Mouse (Mus musculus) kidney, adult 11 months (tissue): ENCODE data around the gene Map3k7cl.
A peak's percentile ranks its signal among the peaks of the same experiment; 100 is the strongest.

Source experiments
- DNase-seq: peaks from one replicate; pipeline ENCODE4 v3.0.0; 2022

Map3k7cl gene

DNA sequence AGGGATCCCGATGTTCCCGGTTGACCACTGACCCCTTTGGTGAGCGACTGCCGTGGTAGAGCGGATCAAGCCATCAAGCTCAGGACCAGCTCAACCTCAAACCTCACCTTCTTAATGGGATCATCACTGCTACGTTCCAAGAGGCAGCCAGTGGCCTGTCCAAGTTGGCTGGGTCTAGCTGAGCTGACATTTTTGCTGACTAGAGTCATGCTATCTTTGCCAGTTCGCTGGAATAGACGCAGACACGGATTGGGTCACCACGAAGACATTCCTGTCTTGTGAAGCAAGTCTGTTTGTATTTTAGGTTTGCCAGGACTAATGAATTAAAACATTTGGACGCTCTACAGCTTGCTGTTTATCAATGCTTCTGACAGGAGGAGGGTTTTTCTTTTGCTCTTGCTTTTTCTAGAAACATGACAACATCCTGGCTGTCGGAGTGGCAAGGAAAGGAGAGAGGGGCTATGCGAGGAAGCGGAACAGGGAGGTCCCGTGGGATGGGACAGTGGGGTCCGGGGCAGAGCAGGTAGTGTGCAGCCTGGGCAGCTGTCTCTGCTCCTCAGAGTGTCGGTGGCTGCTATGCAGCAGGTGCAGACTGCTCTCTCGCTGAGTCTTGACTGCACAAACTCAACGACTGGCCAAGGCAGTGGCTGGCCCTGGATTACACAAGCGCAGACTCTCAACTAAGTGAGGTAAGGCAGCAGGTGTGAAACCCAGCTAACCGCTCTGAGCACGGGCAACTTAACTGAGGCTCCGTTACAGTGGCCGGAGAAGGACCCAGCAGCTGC lies at the start of gene Map3k7cl:
Gene Map3k7cl, plus strand, starts transcription at position 424 of the 785 bp plus-strand sequence.
- DNase-seq: peak; percentile 80

DNA sequence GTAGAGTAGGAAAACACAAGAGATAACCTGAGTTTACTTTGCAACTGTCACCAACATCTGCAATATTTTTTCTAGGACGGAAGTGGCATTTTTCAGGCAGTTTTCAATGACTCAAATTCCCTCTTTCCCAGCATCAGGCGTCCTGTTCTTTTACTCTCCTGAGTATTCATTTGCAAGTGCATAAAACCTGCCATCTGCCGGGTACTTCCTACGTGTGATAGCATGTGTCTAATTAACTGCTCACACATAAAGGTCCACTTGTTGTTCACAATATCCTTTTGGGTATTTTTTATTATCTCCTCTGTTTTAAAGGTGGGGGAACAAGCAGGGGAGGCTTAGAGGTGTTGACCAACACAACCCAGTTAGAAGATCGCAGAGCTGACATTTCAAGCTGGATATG lies 41.4 kb upstream of the Map3k7cl start:
- no peak for DNase-seq

DNA sequence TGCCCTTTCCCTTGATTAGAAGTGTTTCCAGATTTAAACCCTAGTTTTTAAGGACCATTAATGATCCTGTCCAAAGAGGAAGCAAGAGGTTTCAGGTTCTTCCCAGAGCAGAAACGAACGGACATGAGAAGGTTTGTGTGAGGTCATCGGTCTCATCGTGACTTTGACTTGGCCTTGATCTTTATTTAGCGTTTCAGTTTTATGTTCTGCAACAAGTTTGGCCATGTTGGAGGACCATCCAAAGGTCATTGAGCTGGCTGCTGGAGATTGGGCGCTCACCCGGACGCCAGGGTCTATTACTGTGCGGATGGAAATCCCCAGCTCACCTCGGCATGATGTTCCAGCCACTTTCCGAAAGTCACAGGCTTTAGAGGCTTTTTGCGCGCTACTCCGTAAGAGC lies 40.8 kb upstream of the Map3k7cl start:
- no peak for DNase-seq

DNA sequence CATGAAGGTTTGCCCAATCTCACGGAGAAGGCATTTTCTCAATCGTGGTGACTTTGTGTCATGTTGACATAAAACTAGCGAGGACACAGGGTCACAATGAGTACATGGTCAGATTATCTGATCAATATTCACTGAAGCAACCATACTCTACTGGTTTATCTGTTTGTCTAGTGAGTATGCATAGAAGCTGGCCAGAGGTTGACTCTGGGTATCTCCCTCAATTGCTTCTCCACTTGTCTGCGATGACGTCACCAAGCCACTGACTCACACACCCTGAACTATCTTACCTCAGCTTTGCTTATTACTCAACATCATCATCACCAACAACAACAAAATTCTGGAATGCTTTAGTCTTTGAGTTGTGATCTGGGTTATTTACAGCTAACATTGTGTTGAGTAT lies 28.9 kb upstream of the Map3k7cl start:
- no peak for DNase-seq

DNA sequence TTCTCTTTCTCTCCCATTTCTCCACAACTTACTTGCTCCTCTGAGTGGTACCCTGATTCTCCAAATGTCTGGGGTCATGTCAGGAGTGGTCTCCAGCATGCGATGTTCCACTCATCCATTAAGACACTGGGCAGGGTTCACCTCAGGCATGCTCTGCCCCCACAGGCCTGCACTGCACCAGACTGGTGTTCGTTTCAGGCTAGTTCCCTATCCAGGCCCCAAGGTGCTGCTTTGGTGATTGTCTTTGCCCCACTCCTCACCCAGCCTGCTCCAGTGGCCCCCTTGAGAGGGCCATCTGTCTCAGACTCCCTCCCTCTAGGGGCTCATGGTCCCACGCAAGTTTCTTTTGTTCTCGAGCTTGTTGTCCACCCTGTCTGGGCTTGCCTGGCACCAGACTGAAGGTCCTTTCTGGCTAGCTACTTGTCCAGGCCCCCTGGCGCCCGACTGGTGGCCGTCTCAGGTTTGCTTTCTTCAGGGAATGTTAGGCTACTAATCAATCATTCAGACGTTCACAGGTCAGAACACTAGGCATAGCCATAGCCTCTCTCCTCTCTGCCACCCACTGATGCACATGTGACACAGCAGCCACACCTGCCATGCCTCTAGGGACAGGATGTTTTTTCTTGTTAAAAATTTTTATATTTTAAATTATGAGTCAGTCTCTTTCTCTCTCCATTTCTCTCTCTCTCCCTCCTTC lies 25.4 kb upstream of the Map3k7cl start:
- DNase-seq: no peak

DNA sequence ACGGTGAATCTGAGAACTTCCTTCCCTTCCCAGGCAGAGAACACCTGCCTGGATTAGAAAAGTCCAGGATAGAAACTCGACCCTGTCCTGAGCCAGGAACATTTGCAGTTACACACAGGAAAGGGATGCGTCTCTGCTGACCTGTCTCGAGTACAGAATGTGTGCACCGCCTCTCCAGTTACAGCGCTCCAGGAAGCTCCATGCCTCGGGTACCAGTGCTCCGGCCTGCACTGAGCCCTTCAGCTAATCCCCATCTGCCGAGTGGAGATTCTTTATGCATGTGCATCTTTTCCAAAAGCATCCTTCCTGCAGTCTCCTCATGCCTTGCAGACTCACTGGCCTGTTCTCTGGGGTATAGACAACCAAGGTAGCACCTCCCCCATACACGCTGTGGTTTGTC lies 24.4 kb upstream of the Map3k7cl start:
- no peak for DNase-seq

DNA sequence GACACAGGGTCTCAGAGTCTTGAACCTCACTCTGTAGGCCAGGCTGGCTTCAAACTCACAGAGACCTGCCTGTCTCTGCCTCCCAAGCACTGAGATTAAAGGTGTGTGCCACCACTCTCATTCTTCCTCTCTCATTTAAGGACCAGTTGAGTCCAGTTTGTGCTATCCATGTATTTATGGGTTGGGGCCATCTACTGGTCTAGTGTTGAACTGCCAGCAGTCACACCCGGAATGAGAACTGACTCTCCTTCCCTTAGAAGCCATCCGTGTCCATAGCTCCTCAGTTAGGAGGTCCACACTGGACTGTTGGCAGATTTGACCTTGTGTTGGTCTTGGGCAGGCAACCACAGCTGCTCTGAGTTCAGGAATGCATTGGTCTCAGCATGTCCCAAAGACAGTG lies 4.8 kb upstream of the Map3k7cl start:
- DNase-seq: no peak

DNA sequence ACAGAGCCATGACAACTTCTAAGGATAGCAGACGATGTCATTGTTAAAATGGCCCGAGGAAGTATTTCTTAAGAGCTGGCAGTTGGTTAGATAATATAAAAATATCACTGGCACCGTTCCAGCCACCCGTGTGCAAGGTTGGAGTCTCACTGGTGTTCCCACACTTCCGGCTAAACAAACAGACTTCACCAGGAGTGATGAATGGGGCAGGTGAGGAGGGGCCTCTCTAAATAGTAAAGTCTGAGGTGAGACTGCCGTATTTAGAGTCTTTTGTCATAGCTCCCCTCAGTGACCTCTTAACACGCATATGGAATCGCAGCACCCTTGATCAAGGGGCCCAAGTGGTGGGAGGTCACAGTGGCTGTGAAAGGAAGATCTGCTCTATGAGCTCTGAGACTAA lies 3.2 kb downstream of the Map3k7cl start:
- no peak for DNase-seq

DNA sequence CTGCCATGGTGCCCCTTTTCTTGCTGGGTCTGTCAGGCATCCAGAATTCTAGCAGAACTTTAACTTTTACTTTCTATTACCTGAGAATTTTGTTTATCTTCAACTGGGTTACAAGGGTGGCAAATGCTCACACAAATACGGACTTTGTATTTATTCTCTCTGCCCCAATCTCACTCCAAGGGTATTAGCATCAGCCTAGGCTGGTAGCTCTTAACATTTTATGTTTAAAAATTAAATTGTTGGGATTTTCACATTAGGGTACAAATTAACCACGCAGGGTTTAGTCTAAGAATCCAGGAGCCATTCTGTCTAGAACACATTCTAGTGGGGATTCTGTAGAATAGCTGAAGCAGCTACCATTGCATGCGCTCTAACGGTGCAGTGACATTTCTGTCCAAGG lies 8.4 kb downstream of the Map3k7cl start:
- no peak for DNase-seq

DNA sequence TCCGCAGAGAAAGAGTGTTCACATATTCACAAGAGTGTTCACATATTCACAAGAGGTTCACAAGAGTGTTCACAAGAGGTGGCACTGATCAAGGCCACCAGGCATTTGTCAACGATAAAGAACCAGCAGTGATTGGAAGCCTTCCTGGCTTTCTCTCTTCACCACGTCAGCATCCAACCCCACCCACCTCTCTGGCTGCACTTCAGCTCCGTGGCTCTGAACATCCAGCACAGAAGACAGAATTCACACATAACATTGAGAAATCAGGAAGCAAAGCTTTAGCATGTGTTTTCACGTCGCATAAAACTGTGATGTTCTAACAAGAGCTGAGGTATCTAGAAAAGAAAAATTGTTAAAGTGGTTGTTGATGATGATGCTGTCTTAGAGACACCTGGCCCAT lies 10.4 kb downstream of the Map3k7cl start:
- DNase-seq: no peak

DNA sequence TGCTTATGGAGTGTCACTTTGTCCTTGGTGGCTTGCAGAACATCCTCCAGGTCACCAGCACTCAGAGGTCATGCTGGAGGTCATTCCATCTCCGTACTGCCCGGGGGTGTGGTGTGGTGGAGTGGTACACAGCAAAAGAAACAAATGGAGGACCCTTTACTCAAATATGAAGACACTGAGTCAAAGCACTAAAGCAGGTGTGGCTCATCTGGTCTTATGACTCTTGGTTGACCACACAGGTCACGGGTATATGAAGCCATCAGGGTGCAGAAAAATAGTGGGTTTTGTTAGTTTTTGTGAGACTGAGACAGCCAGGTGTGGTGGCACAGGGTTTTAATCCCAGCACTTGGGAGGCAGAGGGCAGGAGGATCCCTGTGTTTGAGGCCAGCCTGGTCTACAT lies 11.4 kb downstream of the Map3k7cl start:
- DNase-seq: no peak

DNA sequence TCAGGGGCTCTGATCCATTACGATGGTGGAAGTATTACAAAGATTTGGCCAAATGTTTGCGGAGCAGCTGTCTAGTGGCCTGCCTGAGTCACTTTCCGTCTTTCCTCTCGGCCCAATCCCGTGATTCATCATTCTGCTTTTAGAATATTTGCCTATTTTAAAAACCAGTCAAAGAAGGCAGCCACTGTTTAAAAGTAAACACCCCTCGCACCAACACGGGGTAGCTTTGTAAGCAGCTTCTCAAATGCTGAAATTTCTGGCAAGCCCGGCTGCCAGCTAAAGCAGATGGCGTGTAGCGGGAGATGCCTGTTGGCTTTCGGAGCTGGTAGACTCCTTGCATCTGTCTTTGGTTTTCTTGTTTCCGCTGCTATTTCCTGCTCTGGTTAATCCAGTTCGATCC lies 14.4 kb downstream of the Map3k7cl start:
- DNase-seq: no peak

DNA sequence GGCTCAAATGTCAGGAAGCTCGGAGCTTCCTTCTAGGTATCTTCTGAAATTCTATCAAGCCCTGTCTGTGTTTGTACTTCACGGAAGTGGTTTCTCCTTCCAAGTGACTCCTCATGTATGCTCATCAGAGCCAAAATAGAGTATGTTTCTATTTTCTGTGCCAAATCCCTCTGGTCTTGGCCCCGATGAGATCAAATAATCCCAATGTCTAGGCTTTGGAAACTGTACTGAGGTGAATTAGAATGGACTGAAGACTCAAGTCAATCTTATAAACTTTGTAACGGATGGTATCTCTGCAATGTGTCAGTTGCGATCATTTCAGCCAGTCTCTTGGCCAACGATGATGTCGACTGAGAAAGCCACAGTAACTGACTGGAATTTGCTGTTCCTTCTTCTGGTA lies 15.1 kb downstream of the Map3k7cl start:
- DNase-seq: no peak

DNA sequence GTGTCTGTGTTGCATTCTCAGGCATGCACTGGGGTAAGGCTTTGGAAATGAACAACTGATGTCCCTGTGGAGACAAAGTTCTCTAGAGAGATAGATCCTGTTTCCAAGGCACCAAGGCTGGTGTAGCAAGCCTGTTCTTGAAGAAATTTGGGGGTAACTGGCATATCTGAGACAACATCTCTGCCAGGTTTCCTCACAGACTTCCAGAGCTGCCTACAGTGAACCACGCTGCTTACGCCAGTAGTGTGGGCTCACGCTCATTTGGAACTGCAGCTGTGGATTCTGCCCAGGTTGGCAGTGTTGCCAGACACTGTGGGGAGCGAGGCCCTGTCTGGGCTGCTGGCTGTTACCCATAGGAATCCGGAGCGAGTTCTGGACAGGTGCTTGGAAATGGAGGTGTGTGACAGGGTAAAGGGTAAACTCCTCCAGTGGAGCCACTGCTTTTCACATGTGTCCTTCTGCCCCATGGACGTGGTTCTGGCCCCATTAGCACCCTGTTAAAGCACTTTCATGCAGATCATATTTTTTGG lies 16.5 kb downstream of the Map3k7cl start:
- peak; percentile 51 for DNase-seq

DNA sequence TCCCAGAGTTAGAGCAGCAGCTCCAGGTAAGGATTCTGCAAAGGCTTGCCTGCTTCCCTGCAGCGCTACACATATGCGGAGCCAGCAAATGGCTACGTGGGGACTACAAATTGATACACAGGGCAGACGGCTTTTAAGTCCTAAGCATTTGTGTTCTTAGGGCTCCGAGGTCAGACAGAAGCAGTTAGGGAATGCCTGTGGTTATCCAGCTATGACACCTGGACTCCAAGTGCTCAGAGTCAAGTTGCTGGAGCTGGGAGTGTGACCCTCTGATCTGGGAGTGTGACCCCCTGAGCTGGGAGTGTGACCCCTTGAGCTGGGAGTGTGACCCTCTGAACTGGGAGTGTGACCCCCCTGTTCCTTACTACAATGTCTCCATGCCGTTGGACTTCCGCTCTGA lies 17.2 kb downstream of the Map3k7cl start:
- no peak for DNase-seq

DNA sequence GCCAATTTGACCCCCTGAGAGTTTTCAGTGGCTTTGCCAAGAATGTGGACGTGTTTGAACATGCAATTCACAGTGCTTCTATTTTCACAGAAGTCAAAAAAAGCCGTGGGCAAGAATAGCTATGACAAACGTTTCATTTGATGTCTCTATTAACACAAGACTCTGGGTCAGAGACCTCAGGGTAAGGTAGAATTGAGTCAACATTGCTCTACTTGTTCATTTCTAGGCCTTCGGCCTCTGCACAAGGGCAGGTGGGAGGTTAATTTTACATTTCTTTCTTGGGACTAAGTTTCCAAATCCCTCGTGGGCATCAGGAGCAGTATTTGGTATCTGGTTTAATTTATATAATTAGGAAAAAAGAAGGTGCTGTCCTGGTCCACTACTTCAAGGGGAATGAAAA lies 20.3 kb downstream of the Map3k7cl start:
- no peak for DNase-seq

DNA sequence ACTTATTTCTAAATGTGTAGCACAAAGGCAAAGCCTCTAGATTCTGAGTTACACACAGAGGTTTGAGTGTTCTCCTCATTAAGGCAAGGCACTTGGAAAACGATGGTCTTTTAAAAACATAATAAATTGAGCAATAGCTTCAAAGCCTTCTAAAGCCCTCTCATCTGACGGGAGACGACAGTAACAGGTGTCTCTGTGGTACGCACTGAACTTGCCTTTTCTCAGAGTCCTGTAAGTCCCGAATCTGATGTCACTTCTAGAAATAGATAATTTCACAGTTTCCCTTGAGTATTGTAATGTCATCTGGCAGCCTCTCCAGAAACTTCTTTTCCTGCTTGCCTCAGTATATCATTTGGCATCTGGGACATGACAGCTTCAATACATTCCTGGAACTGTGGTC lies 21.0 kb downstream of the Map3k7cl start:
- no peak for DNase-seq

DNA sequence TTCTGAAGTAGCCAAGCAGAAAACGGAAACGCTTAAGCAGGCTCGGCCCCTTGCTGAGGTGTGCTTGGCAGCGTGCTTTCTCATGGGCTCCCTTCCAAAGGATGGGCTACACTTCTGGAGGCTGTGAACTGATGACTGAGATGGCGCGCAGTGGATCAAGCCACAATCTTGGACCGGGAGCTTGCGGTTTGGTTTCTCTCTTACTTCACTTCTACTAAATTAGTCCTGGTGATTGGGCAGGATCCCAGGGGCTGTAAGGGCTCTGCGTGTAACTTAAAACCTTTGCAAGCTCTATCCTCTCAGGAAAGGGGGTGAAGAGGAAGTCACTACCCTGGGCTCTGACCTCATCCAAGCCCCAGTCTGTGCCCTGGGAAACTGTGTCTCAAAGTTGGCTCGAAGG lies 22.5 kb downstream of the Map3k7cl start:
- peak; percentile 36 for DNase-seq

DNA sequence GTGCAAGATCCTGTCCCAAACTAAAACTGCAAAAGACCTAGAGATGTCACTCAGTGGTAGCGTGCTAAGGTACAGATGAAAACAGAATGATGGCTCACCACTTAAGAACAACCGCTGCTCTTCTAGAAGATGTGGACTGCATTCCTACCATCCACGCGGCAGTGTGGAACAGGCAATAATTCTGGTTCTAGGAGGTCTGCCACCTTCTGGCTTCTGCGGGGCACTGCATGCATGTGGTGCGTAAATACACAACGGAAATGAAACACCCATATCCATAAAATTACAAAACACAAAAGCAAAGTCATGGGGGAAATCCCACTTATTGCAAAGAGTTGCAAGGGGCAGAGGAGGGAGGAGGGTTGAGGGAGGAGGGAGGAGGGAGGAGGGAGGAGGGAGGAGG lies 25.8 kb downstream of the Map3k7cl start:
- DNase-seq: no peak

DNA sequence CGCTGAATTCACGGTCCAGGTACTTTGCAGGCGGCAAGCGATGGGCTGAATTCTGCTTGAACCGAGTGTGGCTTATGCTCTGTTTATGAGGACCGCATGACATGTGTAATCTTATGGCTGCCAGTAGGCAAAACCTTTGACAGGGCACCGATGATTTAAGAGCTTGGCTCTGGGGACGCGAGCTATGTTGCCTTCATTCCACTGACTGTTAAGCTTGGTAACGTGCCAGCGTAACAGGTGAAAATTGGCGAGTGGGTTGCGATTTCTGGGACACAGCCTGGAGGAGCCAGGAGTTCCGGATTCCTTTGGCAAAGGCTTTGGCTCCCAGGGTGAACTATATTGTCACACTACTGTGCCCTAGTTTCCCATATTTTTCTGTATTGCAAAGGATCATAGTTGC lies 26.3 kb downstream of the Map3k7cl start:
- no peak for DNase-seq

DNA sequence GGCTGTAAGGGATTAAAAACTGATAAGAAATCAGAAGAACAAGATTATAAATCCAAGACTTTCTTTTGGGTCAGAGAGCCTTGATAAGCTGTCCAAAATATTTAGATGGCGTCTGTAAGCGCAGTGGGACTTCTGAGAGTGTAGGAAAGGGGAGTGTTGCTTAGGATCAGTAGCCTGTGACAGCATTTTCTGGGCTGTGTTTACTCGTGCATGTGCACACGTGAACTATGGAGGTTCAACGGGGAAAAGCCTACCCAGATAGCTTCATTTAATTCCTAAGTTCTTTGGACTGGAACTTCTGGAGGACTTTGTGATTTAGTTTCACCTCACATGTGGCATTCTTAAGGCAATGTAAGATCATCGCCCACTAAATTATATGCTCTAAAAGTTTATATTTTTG lies 29.6 kb downstream of the Map3k7cl start:
- no peak for DNase-seq

DNA sequence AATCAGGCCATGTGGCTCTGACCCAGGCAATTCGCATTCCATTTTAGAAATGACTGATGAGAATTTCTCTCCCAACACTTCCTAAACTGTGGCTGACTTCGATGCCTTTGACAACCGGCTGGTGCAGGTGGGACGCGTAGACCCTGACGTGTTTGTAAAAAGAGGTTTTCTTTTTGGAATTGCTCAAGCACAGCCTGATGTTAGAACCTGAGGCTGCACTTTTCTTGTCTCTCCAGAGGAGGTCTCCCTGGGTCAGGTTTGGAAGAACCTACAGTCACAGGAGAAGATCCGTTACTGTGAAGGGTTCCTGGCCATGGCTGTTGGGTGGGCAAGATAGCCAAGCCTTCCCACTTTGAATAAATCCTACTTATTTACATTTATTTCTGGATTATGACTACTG lies 31.5 kb downstream of the Map3k7cl start:
- DNase-seq: no peak

DNA sequence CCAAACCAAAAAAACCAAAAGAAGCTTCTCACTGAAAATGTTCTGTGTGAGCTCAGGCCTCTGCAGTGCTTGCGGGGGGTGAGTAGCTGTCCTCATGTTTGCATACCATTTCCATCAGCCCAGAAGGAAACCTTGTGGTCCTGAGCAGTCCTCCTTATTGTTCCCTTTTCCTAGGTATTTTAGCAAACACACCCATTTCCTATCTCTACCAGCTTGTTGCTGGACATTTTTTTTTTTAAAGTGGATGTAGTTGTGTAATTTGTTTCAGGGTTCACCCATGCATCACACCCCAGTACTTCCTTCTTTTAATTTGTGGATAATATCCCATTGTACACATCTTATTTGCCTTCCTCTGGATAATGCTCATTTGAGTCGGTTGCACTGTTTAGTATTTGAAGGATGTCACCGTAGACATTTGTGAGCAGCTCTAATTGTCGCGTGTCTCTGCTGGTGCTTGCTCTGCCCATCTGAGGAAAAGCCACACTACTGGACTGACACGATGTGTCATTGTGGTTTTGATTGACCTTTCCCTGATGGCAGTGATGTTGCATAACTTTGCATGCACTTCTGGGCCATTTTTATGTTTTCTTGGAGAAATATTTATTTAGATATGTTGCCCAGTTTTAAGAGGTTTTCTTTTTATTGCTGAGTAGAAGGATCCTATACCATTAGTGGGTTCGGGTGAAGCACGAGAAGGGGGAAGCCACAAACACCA lies 32.6 kb downstream of the Map3k7cl start:
- no peak for DNase-seq

DNA sequence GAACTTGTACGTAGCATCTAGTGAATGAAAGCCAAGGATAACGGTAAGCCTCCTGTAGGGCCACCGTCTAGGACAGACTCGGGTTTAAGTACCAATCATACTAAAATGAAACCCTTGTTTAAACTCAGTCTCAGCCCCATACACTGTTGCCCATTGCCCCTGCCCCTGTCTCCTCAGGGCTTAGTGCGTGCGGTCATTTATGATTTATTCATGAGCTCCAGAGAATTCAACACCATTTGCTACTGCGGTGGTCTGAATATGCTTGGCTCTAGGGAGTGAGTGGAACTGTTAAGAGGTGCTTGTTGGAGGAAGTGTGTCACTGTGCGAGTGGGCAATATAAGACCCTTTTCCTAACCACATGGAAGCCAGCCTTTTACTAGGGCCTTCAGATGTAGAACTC lies 34.7 kb downstream of the Map3k7cl start:
- DNase-seq: no peak
